Mouse (Mus musculus) cerebellum, adult 9-11 months (tissue): ENCODE data around the gene Hist1h2bh.
"Not testable (repeated sequence)": the region's sequence is repeated elsewhere in the genome, so short reads cannot be mapped to it uniquely, and the experiment has no call there.

Experiments
- DNase-seq: peaks from one replicate; pipeline ENCODE4 v3.0.0; 2022

The Hist1h2bh gene

DNA sequence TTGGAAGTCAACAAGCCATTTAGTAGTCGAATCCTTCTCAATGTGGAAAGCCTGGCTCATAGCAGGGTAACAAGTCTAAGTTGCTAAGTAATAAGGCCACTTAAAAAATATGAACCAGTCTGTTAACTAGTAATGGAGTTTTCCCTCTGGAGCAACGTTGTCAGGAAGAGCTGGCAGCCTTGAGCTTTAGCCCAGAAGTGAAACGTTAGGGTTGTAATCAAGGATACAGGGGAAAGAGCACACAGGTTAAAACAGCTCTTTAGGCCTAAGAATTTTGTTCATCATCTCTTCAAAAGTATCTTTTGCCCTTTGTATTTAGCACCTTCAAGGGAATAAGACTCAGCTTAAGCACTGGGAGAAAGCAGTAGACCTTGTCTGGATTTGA, 7.6 kb upstream of the Hist1h2bh start:
- DNase-seq, result no peak

DNA sequence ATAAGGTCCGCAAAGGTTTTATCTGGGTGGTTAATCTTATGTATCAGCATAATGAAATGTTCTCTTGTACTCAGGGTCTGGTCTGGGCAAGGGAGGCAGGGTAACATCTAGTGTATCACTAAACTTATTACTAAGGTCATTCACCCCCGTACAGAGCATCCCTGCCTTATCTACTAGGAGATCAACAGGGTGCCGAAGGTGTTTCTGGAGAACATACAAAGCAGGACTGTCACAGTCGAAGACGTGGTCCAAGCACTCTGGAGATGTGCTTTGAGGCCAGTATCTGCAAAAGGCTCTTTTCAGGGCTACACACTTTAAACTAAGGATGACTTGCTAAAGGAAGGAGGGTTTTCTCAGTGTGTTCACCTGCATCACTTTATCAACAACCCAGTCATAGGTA, 3.5 kb upstream of the Hist1h2bh start:
- no peak for DNase-seq

DNA sequence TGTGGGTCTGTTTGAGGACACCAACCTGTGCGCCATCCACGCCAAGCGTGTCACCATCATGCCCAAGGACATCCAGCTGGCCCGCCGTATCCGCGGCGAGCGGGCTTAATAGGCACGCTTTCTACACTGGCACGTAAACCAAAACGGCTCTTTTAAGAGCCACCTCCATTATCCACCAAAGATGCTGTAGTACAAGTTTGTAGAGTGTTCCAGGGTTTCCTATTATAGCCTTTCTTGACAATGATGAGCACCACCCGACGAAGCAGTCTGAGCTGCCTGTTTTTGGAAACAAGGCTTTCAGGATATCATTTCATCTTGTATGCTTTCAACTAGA, 1.6 kb upstream of the Hist1h2bh start:
- not testable (repeated sequence) for DNase-seq

DNA sequence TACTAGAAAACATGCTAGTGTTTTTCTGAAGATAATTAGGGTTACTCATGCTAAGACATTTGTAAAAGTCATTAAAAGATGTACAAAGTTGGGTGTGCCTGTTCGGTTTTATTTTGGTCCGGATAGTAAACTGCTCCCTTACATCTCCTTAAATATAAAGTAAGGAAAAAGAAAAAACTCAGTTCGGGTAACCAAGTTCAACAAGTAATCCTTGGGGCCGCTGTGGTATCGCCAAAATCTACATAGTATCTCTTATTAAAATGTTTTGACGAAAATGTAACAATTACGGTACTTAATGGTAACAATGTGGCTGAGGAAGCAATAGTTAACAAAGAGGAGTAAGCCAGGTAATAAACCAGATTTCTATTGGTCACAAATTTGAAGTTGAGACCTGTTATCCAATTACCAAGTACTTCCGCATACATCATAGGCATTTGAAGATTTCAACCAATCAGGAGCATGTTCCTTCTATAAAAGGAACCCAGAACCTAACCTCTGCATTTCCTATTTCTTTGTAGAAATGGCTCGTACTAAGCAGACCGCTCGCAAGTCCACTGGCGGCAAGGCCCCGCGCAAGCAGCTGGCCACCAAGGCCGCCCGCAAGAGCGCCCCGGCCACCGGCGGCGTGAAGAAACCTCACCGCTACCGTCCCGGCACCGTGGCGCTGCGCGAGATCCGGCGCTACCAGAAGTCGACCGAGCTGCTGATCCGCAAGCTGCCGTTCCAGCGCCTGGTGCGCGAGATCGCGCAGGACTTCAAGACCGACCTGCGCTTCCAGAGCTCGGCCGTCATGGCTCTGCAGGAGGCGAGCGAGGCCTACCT, 984 bp upstream of the Hist1h2bh start, which contains the start of gene Hist1h3f:
TSS of gene Hist1h3f (plus strand) at position 88 of the 822 bp plus-strand sequence.
- DNase-seq, result peak; percentile 86

DNA sequence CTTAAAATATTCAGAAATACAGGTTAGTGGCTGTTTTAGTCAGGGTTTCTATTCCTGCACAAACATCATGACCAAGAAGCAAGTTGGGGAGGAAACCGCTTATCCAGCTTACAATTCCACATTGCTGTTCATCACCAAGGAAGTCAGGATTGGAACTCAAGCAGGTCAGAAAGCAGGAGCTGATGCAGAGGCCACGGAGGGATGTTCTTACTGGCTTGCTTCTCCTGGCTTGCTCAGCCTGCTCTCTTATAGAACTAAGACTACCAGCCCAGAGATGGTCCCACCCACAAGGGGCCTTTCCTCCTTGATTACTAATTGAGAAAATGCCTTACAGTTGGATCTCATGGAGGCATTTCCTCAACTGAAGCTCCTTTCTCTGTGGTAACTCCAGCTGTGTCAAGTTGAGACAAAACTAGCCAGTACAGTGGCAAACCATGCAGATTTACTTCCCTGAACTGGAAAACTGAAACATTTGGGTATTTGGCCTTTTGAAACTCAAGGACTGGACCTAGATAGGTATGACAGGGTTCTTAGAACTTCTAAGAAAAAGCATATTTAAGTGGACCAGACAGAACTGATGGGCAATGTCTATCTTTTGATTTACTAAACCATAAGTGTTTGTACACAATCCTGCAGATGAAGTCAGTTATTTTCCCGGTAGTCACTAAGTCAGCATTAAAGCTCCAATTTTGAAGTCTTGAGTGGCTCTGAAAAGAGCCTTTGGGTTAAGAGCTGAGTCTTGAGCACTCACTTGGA, 789 bp downstream of the Hist1h2bh start:
- DNase-seq, result not testable (repeated sequence)

DNA sequence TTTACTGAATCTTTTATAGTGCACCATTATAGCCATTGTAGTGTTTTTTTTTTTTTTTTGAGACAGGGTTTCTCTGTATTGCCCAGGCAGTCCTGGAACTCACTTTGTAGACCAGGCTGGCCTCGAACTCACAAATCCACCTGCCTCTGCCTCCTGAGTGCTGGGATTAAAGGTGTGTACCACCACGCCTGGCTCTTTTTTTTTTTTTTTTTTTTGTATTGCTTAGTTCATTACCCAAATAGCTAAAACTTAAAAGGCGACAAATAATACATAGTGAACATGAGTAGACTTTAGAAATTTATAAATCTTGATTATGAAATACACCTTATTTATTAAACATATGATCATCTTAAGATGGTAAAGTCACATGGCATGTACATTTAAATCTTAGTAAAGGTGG, 1.7 kb downstream of the Hist1h2bh start:
- no peak for DNase-seq

DNA sequence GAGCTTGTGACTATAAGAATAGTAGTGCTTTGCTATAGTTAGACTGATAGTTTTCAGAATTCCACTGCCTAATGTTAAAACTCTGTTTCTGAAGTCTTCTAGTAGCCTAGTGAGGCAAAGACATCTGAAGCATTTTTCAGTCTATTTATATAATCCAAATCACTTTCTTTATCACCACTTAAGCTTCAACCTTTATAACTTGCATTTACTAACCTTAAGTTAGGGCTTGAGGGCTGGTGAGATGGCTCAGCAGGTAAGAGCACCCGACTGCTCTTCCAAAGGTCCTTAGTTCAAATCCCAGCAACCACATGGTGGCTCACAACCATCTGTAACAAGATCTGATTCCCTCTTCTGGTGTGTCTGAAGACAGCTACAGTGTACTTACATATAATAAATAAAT, 3.4 kb downstream of the Hist1h2bh start:
- DNase-seq, result not testable (repeated sequence)

DNA sequence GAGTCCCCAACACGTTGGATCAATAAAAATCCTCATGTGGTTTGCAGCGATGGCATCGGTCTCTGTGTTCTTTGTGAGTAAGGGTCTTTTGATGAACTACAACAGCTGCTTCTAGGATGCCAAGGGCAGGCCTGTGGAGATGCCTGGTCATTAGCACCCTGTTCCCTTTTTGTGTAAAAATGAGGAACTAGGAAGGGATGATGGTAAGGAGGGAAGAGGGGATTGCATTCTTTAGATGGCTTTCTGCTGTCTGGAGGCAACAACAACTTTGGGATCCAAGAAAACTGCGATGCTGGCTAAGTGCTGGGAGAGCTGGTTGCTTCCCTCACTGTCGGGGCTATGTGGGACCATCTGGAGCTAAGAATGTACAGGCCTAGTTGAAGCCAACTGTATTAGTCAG, 4.9 kb downstream of the Hist1h2bh start:
- DNase-seq, result no peak

DNA sequence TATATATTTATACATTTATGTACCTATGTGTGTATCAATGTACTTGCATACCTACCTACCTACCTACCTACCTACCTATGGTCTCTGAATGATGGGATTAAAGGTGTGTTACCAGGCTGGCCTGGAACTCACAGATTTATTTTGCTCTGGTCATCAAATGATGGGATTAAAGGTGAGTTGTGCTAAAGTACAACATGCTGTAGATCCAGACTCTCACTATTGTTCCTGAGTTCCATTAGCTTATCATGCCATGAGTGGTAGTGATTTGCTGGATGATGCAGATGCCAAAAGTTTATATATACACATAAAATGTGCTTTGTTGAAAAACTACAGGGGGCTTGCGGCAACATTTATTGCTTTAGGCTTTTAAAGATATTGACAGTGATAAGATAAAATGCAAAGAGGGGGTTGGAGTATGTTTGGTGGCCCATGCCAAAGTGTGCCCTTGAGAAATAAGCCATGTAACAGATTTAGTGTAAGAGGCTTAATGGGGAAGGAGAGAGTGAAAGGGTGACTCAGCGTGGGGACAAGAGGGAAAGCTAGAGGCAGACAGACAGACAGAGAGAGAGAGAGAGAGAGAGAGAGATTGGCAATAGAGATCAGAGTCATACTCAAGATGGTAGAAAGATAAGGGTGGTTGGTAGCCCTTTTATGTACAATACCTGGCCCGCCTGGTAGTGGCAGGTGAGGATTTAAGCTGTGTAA, 6.0 kb downstream of the Hist1h2bh start:
- no peak for DNase-seq

DNA sequence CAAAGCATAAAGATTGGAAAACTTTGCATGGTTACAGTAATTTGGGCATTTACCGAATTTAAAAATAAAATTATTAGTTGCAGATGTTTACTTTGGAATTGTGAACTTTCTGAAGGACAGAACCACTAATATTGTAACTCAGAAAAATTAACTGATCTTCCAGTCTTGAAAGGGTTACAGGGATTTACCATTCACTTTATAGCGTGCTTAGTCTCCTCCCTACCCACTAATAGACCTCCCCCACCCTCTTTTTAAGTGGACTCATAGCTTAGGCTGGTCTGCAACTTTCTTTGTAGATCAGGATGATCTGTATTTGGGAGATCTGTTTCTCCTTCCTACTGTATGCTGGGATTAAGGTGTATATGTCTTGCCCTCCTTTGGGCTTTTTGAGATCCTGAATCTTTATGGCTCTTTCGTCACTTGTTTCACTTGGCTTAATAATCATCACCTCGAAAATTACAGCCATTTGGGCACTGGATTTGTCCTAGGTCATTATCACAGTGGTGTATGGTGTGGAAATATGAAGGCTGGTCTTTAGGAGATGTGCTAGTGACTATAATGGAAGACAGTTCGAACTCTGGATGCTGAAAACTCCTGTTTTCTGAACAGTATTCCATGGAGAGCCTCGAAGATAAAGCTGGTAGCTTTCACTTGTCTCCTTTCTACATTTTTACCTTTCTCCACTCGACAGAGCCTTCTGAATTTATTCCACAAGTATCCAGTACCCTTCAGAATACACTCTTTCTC, 6.9 kb downstream of the Hist1h2bh start:
- DNase-seq, result no peak

DNA sequence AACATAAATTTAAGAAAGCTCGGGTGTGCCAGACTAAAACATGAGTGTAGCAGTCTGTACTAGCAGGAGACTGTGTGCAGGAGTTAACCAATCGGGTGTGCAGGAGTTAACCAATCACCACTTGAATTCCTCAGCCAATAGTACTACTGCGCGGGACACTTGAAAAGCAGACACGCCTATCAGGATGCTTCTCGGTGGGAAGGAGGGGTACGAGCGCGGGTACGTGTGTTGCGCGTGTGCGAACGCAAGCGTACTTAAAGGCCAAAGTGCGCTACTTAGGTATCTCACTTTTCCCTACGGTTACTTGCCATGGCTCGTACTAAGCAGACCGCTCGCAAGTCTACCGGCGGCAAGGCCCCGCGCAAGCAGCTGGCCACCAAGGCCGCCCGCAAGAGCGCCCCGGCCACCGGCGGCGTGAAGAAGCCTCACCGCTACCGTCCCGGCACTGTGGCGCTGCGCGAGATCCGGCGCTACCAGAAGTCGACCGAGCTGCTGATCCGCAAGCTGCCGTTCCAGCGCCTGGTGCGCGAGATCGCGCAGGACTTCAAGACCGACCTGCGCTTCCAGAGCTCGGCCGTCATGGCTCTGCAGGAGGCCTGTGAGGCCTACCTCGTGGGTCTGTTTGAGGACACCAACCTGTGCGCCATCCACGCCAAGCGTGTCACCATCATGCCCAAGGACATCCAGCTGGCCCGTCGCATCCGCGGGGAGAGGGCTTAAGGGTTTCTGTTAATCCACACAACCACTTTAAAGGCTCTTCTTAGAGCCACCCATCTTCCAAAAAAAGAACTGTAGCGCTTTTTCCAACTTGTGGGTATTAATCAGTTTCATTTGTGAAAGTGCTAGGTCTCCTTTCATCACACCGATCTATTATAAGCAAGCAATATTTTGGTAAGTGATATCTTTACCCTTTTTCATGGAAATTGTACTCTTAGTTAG, 7.8 kb downstream of the Hist1h2bh start, which contains the start of gene Hist1h3g:
TSS of gene Hist1h3g (plus strand) at position 286 of the 939 bp plus-strand sequence.
- peak; percentile 89 for DNase-seq

DNA sequence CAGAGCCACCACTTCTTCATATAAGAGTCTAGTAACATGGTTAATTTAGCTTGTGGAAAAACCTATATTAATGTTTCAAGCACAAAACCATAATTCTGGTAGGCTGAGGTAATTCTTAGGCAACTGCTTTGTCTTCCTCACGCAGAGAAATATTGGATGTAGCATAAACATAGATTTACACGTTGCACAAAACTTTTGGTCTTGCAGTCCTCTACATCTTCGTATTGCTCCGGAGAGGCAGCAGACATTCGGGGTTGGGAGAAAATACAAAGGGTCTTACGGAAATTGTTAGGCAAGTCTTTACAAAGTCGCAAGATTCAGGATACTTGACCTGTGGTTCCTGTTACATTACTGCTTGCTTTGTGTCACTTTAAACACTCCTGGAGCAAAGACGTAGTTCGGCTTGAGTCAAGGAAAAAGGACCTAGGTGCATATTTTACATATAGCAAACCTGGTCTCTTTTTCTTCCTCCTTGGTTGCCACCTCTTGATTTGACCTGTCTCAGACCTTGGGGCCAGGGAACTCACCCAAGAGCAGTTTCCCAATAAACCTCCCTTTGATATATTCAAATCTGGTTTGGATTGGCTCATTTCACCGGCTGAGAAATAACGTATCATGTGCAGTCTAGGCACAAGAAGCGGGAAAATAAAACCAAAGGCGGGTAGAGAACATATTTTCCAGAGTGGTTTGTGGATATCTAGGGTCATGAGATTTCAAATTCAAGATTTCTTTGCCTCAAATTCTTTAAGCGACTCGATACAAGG, 8.6 kb downstream of the Hist1h2bh start:
- no peak for DNase-seq

DNA sequence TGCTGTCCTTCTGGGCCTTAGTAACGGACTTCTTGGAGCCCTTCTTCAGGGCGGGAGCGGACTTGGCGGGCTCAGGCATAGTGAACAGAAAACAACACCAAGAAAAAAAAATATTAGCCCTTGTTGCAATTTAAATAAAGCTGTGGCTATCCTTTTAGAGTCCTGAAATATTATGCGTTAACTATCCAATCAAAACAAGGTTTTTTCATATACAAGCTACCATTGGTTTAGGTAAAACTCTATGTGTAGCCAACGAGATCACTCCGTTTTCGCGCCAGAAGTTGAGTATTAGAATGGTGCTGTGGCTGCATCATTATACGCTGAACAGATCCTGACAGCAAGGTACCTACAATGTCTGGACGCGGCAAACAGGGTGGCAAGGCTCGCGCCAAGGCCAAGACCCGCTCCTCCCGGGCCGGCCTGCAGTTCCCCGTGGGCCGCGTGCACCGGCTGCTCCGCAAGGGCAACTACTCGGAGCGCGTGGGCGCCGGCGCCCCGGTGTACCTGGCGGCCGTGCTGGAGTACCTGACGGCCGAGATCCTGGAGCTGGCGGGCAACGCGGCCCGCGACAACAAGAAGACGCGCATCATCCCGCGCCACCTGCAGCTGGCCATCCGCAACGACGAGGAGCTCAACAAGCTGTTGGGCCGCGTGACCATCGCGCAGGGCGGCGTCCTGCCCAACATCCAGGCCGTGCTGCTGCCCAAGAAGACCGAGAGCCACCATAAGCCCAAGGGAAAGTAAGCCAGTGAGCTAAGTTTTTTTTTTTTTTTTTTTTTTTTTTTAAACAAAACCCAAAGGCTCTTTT, 9.4 kb downstream of the Hist1h2bh start, which contains the start of gene Hist1h2af:
TSS of gene Hist1h2af (plus strand) at position 347 of the 808 bp plus-strand sequence.
- peak; percentile 84 for DNase-seq

DNA sequence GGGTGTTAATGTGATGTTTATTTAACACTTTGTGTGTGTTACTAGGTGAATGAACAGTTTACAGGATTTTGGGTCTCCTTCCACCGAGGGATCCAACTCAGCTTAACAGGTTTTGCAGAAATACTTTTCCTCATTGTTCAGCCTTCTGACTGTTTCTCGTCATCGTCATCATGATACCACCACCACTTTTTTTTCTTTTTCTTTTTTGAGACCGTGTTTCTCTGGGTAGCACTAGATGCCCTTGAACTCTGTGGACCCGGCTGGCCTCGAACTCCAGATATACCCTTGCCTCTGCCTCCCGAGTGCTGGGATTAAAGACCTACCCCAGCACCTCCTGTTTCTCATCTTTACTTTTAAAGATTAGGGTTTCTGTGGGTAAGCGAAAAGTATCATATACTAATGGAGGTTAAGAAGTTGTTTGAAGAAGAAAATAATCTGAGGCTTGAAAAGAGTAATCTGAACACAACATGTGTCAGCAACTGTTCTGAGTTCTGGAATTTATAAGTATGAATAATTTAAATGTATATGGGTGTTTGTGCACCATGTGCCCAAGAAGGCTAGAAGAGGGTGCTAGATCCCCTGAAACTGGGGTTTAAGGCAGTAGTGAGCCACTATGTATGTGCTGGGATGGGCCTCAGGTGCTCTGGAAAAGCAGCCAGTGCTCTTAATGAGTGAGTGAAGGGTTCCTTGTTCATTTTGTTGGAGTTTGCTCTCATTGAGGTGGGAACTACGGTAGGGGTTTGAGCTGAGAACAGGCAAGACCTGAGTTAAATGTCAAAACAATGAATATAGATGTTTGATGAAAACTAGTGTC, 10.7 kb downstream of the Hist1h2bh start:
- no peak for DNase-seq

DNA sequence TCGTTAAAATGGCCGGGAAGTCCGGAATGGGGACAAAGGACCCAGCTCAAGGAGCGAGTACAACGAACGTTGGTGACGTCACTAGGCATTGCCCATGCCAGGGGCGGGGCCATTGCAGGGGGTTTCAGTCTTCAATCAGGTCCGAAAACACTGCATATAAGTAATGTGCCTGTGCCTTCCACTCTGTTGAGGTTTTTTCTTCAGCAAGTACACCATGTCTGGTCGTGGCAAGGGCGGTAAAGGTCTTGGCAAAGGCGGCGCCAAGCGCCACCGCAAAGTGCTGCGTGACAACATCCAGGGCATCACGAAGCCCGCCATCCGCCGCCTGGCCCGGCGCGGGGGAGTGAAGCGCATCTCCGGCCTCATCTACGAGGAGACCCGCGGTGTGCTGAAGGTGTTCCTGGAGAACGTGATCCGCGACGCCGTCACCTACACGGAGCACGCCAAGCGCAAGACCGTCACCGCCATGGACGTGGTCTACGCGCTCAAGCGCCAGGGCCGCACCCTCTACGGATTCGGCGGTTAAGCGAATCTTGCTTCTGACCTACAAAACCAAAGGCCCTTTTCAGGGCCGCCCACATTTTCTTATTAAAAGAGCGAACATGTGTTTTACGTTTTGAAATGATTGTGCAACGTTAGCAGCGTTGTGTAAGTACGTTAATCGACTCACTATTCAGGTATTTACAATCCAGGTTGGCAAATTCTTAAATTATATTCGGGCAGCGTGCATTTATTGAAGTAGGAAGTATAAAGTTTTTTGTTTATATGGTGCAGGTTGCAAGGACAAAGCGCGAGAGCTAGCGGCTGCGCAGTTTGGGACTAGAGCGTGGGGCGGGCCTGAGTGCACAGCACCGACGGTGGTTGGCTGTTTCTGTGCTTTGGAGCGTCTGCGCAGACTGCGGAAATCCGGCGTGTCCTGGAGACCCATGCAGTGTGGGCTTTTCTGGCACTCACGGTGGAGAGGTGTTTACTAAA, 12.0 kb downstream of the Hist1h2bh start, which contains the start of gene Hist1h4h:
TSS of gene Hist1h4h (plus strand) at position 150 of the 975 bp plus-strand sequence.
- DNase-seq, result peak; percentile 99

DNA sequence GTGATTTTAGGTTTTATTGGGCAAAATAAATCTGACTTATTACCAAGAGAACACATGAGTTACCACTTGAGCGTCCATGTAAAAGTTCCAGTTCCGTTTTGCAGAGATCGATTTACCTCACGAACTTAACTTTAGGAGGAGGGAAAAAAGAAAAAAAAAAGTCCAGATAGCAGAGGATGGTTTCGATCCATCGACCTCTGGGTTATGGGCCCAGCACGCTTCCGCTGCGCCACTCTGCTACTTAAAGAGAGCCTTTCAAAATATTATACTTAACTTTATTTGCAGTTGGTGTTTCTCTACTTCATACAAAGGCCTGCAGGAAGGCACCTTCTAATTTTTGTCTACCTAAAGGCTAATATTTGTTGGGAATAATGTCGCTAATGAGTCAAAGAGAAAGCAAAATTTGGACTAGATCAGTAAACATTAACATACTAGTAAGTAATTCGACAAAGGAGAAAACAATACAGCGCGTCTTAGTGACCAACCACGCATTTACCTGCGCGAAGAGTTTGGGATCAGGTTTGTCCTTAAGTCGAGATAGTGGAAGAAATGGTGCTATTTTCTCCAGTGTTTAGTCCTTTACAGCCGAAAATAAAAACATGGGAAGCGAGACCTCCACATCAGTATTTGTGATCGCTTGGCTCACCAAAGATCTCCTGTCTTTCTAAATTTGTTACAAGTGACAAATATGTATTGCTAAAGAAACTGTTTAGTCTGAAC, 12.9 kb downstream of the Hist1h2bh start:
- peak; percentile 68 for DNase-seq
